Mouse (Mus musculus): Measurements from ENCODE around the gene Palld. TPM values are rescaled to one million over a fixed set of nuclear protein-coding genes. Genes with fewer than 3 reads are reported as not detected.

Palld gene
- polyA plus RNA-seq, 1 experiment from 2014 or later = 17.3 TPM

GRCm38 (mm10) chr8:61606795-61607462 is 295.6 kb downstream of the Palld start:
- peak; percentile 82 for ATAC-seq (ENCODE audit: low FRiP score)
- Histone ChIP-seq H3K4me2 (replicated peaks) (peak overlapping the region; percentile 27), H3K27ac (peak overlapping the region; percentile 64), H3K27me3 (ENCODE audit: control insufficient read depth, insufficient read depth, low read length) (no peaks in the 10 kb centered on the region), H3K4me3 (replicated peaks; ENCODE audit: low read length) (no peak overlapping the region), H3K36me3 (replicated peaks; ENCODE audit: control insufficient read depth, insufficient read depth) (no peaks in the 10 kb centered on the region), H3K9ac (no peak overlapping the region), H3K4me1 (replicated peaks; ENCODE audit: control insufficient read depth, insufficient read depth, low read length) (0 out of 2 replicates have a peak, but pooled peaks cover 5% of the 10 kb centered on the region), H3K9me3 (ENCODE audit: control insufficient read depth, low read length) (no peaks in the 10 kb centered on the region)
- WGBS = 19% methylated on average over 8 of the region's 8 CpGs
- DNase-seq (ENCODE audit: low spot score) = peak; percentile 50

- ATAC-seq (ENCODE audit: low FRiP score) = no peak
- Histone ChIP-seq H3K4me3 (replicated peaks; ENCODE audit: low read length) (no peak overlapping the region), H3K9me3 (ENCODE audit: control insufficient read depth, low read length) (no peaks in the 10 kb centered on the region), H3K27ac (no peak overlapping the region), H3K27me3 (ENCODE audit: control insufficient read depth, insufficient read depth, low read length) (no peaks in the 10 kb centered on the region), H3K4me2 (replicated peaks) (no peak overlapping the region), H3K9ac (no peak overlapping the region), H3K4me1 (replicated peaks; ENCODE audit: control insufficient read depth, insufficient read depth, low read length) (0 out of 2 replicates have a peak, but pooled peaks cover 5% of the 10 kb centered on the region), H3K36me3 (replicated peaks; ENCODE audit: control insufficient read depth, insufficient read depth) (no peaks in the 10 kb centered on the region)
- DNase-seq (ENCODE audit: low spot score) = no peak
- 94% methylated on average over 2 of the region's 2 CpGs for whole genome bisulfite sequencing
Observed at GRCm38 (mm10) chr8:61604871-61605270, 297.6 kb downstream of the Palld start.

GRCm38 (mm10) chr8:61596889-61597288 is 305.6 kb downstream of the Palld start:
- Histone ChIP-seq H3K27ac (no peak overlapping the region), H3K4me3 (replicated peaks; ENCODE audit: low read length) (no peak overlapping the region), H3K36me3 (replicated peaks; ENCODE audit: control insufficient read depth, insufficient read depth) (no peaks in the 10 kb centered on the region), H3K4me2 (replicated peaks) (no peak overlapping the region), H3K9me3 (ENCODE audit: control insufficient read depth, low read length) (no peaks in the 10 kb centered on the region), H3K4me1 (replicated peaks; ENCODE audit: control insufficient read depth, insufficient read depth, low read length) (no peaks in the 10 kb centered on the region), H3K9ac (no peak overlapping the region), H3K27me3 (ENCODE audit: control insufficient read depth, insufficient read depth, low read length) (no peaks in the 10 kb centered on the region)
- no peak for ATAC-seq (ENCODE audit: low FRiP score)
- DNase-seq (ENCODE audit: low spot score) = no peak
- WGBS = 72% methylated on average over 3 of the region's 3 CpGs

- DNase-seq (ENCODE audit: low spot score) (peak; percentile 38), ATAC-seq (ENCODE audit: low FRiP score) (no peak)
- Histone ChIP-seq H3K27me3 (ENCODE audit: control insufficient read depth, insufficient read depth, low read length) (no peaks in the 10 kb centered on the region), H3K4me3 (replicated peaks; ENCODE audit: low read length) (peak overlapping the region; percentile 54), H3K4me1 (replicated peaks; ENCODE audit: control insufficient read depth, insufficient read depth, low read length) (peaks cover 5% of the 10 kb centered on the region; the same call in 1 of the 2 replicates), H3K9me3 (ENCODE audit: control insufficient read depth, low read length) (no peaks in the 10 kb centered on the region), H3K4me2 (replicated peaks) (peak overlapping the region; percentile 97), H3K27ac (peak overlapping the region; percentile 66; the same call in 1 of the 2 replicates), H3K36me3 (replicated peaks; ENCODE audit: control insufficient read depth, insufficient read depth) (no peaks in the 10 kb centered on the region), H3K9ac (peak overlapping the region; percentile 66)
- 2% methylated on average over 8 of the region's 8 CpGs for WGBS
Observed at GRCm38 (mm10) chr8:61591446-61591845, 311.0 kb downstream of the Palld start.

- H3K9ac ChIP-seq = peak overlapping the region; percentile 66
- ATAC-seq (ENCODE audit: low FRiP score) (peak; percentile 85), DNase-seq (ENCODE audit: low spot score) (peak; percentile 72)
- H3K36me3 ChIP-seq (replicated peaks; ENCODE audit: control insufficient read depth, insufficient read depth) = no peaks in the 10 kb centered on the region
- H3K27me3 ChIP-seq (ENCODE audit: control insufficient read depth, insufficient read depth, low read length) = no peaks in the 10 kb centered on the region
- H3K4me2 ChIP-seq (replicated peaks) = peak overlapping the region; percentile 97
- H3K4me1 ChIP-seq (replicated peaks; ENCODE audit: control insufficient read depth, insufficient read depth, low read length) = peaks cover 5% of the 10 kb centered on the region; the same call in 1 of the 2 replicates
- 0% methylated on average over 35 of the region's 35 CpGs for WGBS
- peak overlapping the region; percentile 66; the same call in 1 of the 2 replicates for H3K27ac ChIP-seq
- H3K9me3 ChIP-seq (ENCODE audit: control insufficient read depth, low read length) = no peaks in the 10 kb centered on the region
- peak overlapping the region; percentile 54 for H3K4me3 ChIP-seq (replicated peaks; ENCODE audit: low read length)
Observed at GRCm38 (mm10) chr8:61590551-61591431, 311.7 kb downstream of the Palld start.

GRCm38 (mm10) chr8:61589972-61590391 is 312.5 kb downstream of the Palld start:
- ATAC-seq (ENCODE audit: low FRiP score) = peak; percentile 17; the same call in 1 of the 2 replicates
- Histone ChIP-seq H3K4me3 (replicated peaks; ENCODE audit: low read length) (peak overlapping the region; percentile 26), H3K9me3 (ENCODE audit: control insufficient read depth, low read length) (no peaks in the 10 kb centered on the region), H3K4me1 (replicated peaks; ENCODE audit: control insufficient read depth, insufficient read depth, low read length) (peaks cover 5% of the 10 kb centered on the region; the same call in 1 of the 2 replicates), H3K4me2 (replicated peaks) (peak overlapping the region; percentile 97), H3K9ac (peak overlapping the region; percentile 4; the same call in 1 of the 2 replicates), H3K36me3 (replicated peaks; ENCODE audit: control insufficient read depth, insufficient read depth) (no peaks in the 10 kb centered on the region), H3K27ac (no peak overlapping the region), H3K27me3 (ENCODE audit: control insufficient read depth, insufficient read depth, low read length) (no peaks in the 10 kb centered on the region)
- DNase-seq (ENCODE audit: low spot score) = no peak
- 2% methylated on average over 11 of the region's 11 CpGs for WGBS

- Histone ChIP-seq H3K9ac (no peak overlapping the region), H3K4me2 (replicated peaks) (no peak overlapping the region), H3K4me3 (replicated peaks; ENCODE audit: low read length) (no peak overlapping the region), H3K36me3 (replicated peaks; ENCODE audit: control insufficient read depth, insufficient read depth) (no peaks in the 10 kb centered on the region), H3K9me3 (ENCODE audit: control insufficient read depth, low read length) (no peaks in the 10 kb centered on the region), H3K27me3 (ENCODE audit: control insufficient read depth, insufficient read depth, low read length) (no peaks in the 10 kb centered on the region), H3K27ac (no peak overlapping the region), H3K4me1 (replicated peaks; ENCODE audit: control insufficient read depth, insufficient read depth, low read length) (peaks cover 5% of the 10 kb centered on the region; the same call in 1 of the 2 replicates)
- DNase-seq (ENCODE audit: low spot score) = no peak
- 94% methylated on average over 1 of the region's 1 CpGs for WGBS
- no peak for ATAC-seq (ENCODE audit: low FRiP score)
Observed at GRCm38 (mm10) chr8:61588336-61588735, 314.2 kb downstream of the Palld start.

GRCm38 (mm10) chr8:61587731-61588130 is 314.8 kb downstream of the Palld start:
- H3K9ac ChIP-seq = no peak overlapping the region
- H3K9me3 ChIP-seq (ENCODE audit: control insufficient read depth, low read length) = no peaks in the 10 kb centered on the region
- H3K27me3 ChIP-seq (ENCODE audit: control insufficient read depth, insufficient read depth, low read length) = no peaks in the 10 kb centered on the region
- WGBS = 82% methylated on average over 3 of the region's 3 CpGs
- DNase-seq (ENCODE audit: low spot score) (no peak), ATAC-seq (ENCODE audit: low FRiP score) (no peak)
- H3K4me1 ChIP-seq (replicated peaks; ENCODE audit: control insufficient read depth, insufficient read depth, low read length) = peaks cover 5% of the 10 kb centered on the region; the same call in 1 of the 2 replicates
- H3K4me3 ChIP-seq (replicated peaks; ENCODE audit: low read length) = no peak overlapping the region
- H3K4me2 ChIP-seq (replicated peaks) = no peak overlapping the region
- H3K36me3 ChIP-seq (replicated peaks; ENCODE audit: control insufficient read depth, insufficient read depth) = no peaks in the 10 kb centered on the region
- H3K27ac ChIP-seq = no peak overlapping the region

- Histone ChIP-seq H3K9me3 (ENCODE audit: control insufficient read depth, low read length) (no peaks in the 10 kb centered on the region), H3K9ac (no peak overlapping the region), H3K4me3 (replicated peaks; ENCODE audit: low read length) (no peak overlapping the region), H3K27ac (no peak overlapping the region), H3K4me1 (replicated peaks; ENCODE audit: control insufficient read depth, insufficient read depth, low read length) (peaks cover 3% of the 10 kb centered on the region; the same call in 1 of the 2 replicates), H3K27me3 (ENCODE audit: control insufficient read depth, insufficient read depth, low read length) (no peaks in the 10 kb centered on the region), H3K36me3 (replicated peaks; ENCODE audit: control insufficient read depth, insufficient read depth) (no peaks in the 10 kb centered on the region), H3K4me2 (replicated peaks) (no peak overlapping the region)
- 93% methylated on average over 3 of the region's 3 CpGs for WGBS
- ATAC-seq (ENCODE audit: low FRiP score) (no peak), DNase-seq (ENCODE audit: low spot score) (no peak)
Observed at GRCm38 (mm10) chr8:61586529-61586928, 316.0 kb downstream of the Palld start.
